Mouse (Mus musculus): Measurements from ENCODE around the gene Scd4.
"Not testable (repeated sequence)": the region's sequence is repeated elsewhere in the genome, so short reads cannot be mapped to it uniquely, and the experiment has no call there.

Gene Scd4

GRCm38 (mm10) chr19:44316752-44317315, 16.1 kb upstream of the Scd4 start:
- no peak for DNase-seq (ENCODE audit: low read depth, low spot score)

- DNase-seq (ENCODE audit: low read depth, low spot score), result no peak
These were observed 15.5 kb upstream of the Scd4 start for GRCm38 (mm10) chr19:44317391-44317790.

- DNase-seq (ENCODE audit: low read depth, low spot score), result no peak
These were observed 14.3 kb upstream of the Scd4 start for GRCm38 (mm10) chr19:44318545-44318944.

- DNase-seq (ENCODE audit: low read depth, low spot score), result no peak
These were observed 12.6 kb upstream of the Scd4 start for GRCm38 (mm10) chr19:44320316-44320715.

- no peak for DNase-seq (ENCODE audit: low read depth, low spot score)
These were observed 11.7 kb upstream of the Scd4 start for GRCm38 (mm10) chr19:44321201-44321600.

- DNase-seq (ENCODE audit: low read depth, low spot score), result no peak
These were observed 11.3 kb upstream of the Scd4 start for GRCm38 (mm10) chr19:44321631-44322030.

GRCm38 (mm10) chr19:44329566-44329965, 3.3 kb upstream of the Scd4 start:
- no peak for DNase-seq (ENCODE audit: low read depth, low spot score)

GRCm38 (mm10) chr19:44331128-44331527, 1.8 kb upstream of the Scd4 start:
- DNase-seq (ENCODE audit: low read depth, low spot score), result not testable (repeated sequence)

- DNase-seq (ENCODE audit: low read depth, low spot score), result peak; percentile 96
These were observed 981 bp upstream of the Scd4 start for GRCm38 (mm10) chr19:44331911-44332310.

GRCm38 (mm10) chr19:44332326-44332725, 566 bp upstream of the Scd4 start:
- no peak for DNase-seq (ENCODE audit: low read depth, low spot score)

GRCm38 (mm10) chr19:44333991-44334390, 1.1 kb downstream of the Scd4 start:
- DNase-seq (ENCODE audit: low read depth, low spot score), result no peak

GRCm38 (mm10) chr19:44335876-44336662, 3.2 kb downstream of the Scd4 start:
- DNase-seq (ENCODE audit: low read depth, low spot score), result peak; percentile 24

- no peak for DNase-seq (ENCODE audit: low read depth, low spot score)
These were observed 16.8 kb downstream of the Scd4 start for GRCm38 (mm10) chr19:44349689-44350088.

GRCm38 (mm10) chr19:44351756-44352155, 18.9 kb downstream of the Scd4 start:
- DNase-seq (ENCODE audit: low read depth, low spot score), result no peak

GRCm38 (mm10) chr19:44358700-44359099, 25.8 kb downstream of the Scd4 start:
- DNase-seq (ENCODE audit: low read depth, low spot score), result no peak

- peak; percentile 74 for DNase-seq (ENCODE audit: low read depth, low spot score)
These were observed 30.6 kb downstream of the Scd4 start for GRCm38 (mm10) chr19:44363529-44363928.

GRCm38 (mm10) chr19:44364029-44364428, 31.1 kb downstream of the Scd4 start:
- no peak for DNase-seq (ENCODE audit: low read depth, low spot score)

- DNase-seq (ENCODE audit: low read depth, low spot score), result no peak
These were observed 32.8 kb downstream of the Scd4 start for GRCm38 (mm10) chr19:44365733-44366132.

GRCm38 (mm10) chr19:44367076-44367475, 34.2 kb downstream of the Scd4 start:
- DNase-seq (ENCODE audit: low read depth, low spot score), result not testable (repeated sequence)

GRCm38 (mm10) chr19:44369371-44369770, 36.5 kb downstream of the Scd4 start:
- DNase-seq (ENCODE audit: low read depth, low spot score), result no peak

- no peak for DNase-seq (ENCODE audit: low read depth, low spot score)
These were observed 37.3 kb downstream of the Scd4 start for GRCm38 (mm10) chr19:44370231-44370630.

GRCm38 (mm10) chr19:44372969-44373368, 40.1 kb downstream of the Scd4 start:
- peak; percentile 86 for DNase-seq (ENCODE audit: low read depth, low spot score)

- peak; percentile 21 for DNase-seq (ENCODE audit: low read depth, low spot score)
These were observed 43.6 kb downstream of the Scd4 start for GRCm38 (mm10) chr19:44376511-44376951.

Data from 3T3-L1 (cell line).